Mouse (Mus musculus) midbrain, embryonic 15.5 days (tissue): ENCODE data around the gene Fgfr2. TPM values are rescaled to one million over a fixed set of nuclear protein-coding genes. Genes with fewer than 3 reads are reported as not detected.

Experiments
- ATAC-seq: fragments of 200-750 bp; cut with Nextera tagmentation; replicated peaks from 2 replicates; pipeline ENCODE4 v1.8.0; 2017; ENCODE audit warnings: moderate TSS enrichment
- H3K27ac ChIP-seq: fragments of 300-500 bp; sonication (generic); 2 replicates; pipeline ENCODE4 v1.5.1; 2015; ENCODE audit warnings: mild to moderate bottlenecking, inconsistent platforms
- H3K27me3 ChIP-seq: fragments of 300-500 bp; sonication (generic); replicated peaks from 2 replicates; pipeline ENCODE4 v1.6.1; 2015; ENCODE audit warnings: inconsistent platforms
- H3K36me3 ChIP-seq: fragments of 300-500 bp; sonication (generic); replicated peaks from 2 replicates; pipeline ENCODE4 v1.6.1; 2015; ENCODE audit warnings: inconsistent platforms
- H3K4me1 ChIP-seq: fragments of 300-500 bp; sonication (generic); 2 replicates; pipeline ENCODE4 v1.6.1; 2015; ENCODE audit warnings: inconsistent platforms
- H3K4me2 ChIP-seq: fragments of 300-500 bp; sonication (generic); 2 replicates; pipeline ENCODE4 v1.6.1; 2015; ENCODE audit warnings: inconsistent platforms, mild to moderate bottlenecking, moderate library complexity
- H3K4me3 ChIP-seq: fragments of 300-500 bp; sonication (generic); 2 replicates; pipeline ENCODE4 v1.5.1; 2015; ENCODE audit warnings: mild to moderate bottlenecking, inconsistent platforms
- H3K9ac ChIP-seq: fragments of 300-500 bp; sonication (generic); 2 replicates; pipeline ENCODE4 v1.6.1; 2015; ENCODE audit warnings: mild to moderate bottlenecking, inconsistent platforms
- H3K9me3 ChIP-seq: fragments of 300-500 bp; sonication (generic); 2 replicates; pipeline ENCODE4 v1.6.1; 2016; ENCODE audit warnings: inconsistent platforms
- WGBS: fragments of 180-500 bp; shearing (Covaris S2); methylation state at CpG from one replicate; pipeline ENCODE4 v1.1.7; 2015; ENCODE audit warnings: mixed read lengths; 5-methylcytosine and 5-hydroxymethylcytosine counted together
- polyA plus RNA-seq: library from polyadenylated mRNA; unstranded; fragments of >200 nt; fragmentation: Nextera tagmentation; extraction: Ambion mirVana; gene quantifications from 2 replicates; pipeline ENCODE4 v1.2.1, GENCODE M21; 2015

Fgfr2 gene
- polyA plus RNA-seq, 1 experiment from 2014 or later, result 23.3 TPM

GRCm38 (mm10) chr7:130327603-130328365 lies 2795.4 kb downstream of the Fgfr2 start:
- Histone ChIP-seq H3K27me3 (peaks cover 12% of the 10 kb centered on the region; the same call in 1 of the 2 replicates), H3K4me1 (peaks cover 19% of the 10 kb centered on the region), H3K4me2 (peak overlapping the region; percentile 44), H3K36me3 (no peaks in the 10 kb centered on the region), H3K27ac (no peak overlapping the region), H3K4me3 (0 out of 2 replicates have a peak overlapping the region, but pooled peaks have one; percentile 14), H3K9ac (no peak overlapping the region), H3K9me3 (no peaks in the 10 kb centered on the region)
- peak; percentile 37; the same call in 1 of the 2 replicates for ATAC-seq
- WGBS, result 6% methylated on average over 15 of the region's 15 CpGs

DNA sequence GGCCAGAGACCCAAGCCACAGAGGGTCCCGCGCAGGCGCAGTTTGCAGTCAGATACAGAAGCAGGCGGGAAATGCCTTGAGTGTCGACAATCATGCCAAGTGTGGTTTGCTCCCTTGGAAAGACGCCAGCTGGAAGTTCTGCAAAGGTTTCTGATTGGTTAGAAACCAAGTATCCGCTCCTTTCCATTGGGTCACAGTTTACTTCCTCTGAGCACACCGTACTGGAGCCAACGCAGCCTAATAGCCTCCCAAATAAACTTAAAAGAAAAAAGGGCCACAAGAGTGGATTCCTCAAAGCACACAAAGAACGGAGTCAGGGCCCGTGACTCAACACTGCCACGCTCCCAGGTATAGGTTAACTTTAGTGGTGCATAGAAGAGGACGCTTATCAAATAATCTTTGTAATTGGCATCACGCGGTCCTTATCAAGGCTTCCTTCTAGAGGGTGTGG lies 2797.1 kb downstream of the Fgfr2 start:
- Histone ChIP-seq H3K27me3 (peaks cover 17% of the 10 kb centered on the region; the same call in 1 of the 2 replicates), H3K4me2 (no peak overlapping the region), H3K27ac (no peak overlapping the region), H3K9ac (no peak overlapping the region), H3K4me1 (peaks cover 19% of the 10 kb centered on the region), H3K9me3 (no peaks in the 10 kb centered on the region), H3K4me3 (no peak overlapping the region), H3K36me3 (no peaks in the 10 kb centered on the region)
- no peak for ATAC-seq
- 79% methylated on average over 15 of the region's 15 CpGs for WGBS

DNA sequence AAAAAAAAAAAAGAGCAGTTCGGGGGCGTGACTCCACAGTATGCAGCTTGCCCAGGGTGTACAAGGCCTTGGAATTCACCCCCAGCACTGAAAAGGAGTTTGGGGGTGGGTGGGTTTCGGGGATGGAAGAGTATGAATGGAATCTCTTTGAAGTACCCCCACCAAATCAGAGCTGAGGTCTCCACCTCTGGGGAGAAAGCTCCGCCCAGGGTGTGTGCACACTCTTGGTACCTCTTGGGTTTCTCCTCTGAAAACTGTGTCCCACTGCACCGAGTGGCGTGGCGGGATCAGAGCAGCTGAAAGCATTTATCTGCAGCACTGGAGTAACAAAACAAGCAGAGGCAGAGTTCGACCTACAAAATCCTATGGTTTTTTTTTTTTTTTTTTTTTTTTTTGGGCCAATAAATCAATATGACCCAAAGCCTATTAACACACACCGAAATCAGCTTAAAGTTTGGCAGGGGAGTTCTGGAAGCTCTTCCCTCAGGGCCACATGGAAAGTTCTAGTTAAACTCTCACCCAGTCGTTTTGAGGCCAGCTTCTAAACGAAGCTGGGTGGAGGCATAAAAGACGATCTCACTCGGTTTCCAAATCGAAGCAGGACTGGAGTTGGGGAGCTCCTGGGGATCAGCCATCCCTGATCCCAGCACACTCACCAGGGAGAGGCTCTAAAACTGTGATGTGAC lies 2798.3 kb downstream of the Fgfr2 start:
- 71% methylated on average over 13 of the region's 14 CpGs for WGBS
- H3K36me3 ChIP-seq, result no peaks in the 10 kb centered on the region

GRCm38 (mm10) chr7:130323766-130324165 lies 2799.4 kb downstream of the Fgfr2 start:
- peaks cover 30% of the 10 kb centered on the region for H3K4me1 ChIP-seq
- H3K36me3 ChIP-seq, result no peaks in the 10 kb centered on the region
- no peak overlapping the region for H3K9ac ChIP-seq
- no peak overlapping the region for H3K4me3 ChIP-seq
- H3K27me3 ChIP-seq, result peaks cover 17% of the 10 kb centered on the region; the same call in 1 of the 2 replicates
- WGBS, result 92% methylated on average over 4 of the region's 4 CpGs
- H3K27ac ChIP-seq, result no peak overlapping the region
- no peak overlapping the region for H3K4me2 ChIP-seq
- no peaks in the 10 kb centered on the region for H3K9me3 ChIP-seq
- no peak for ATAC-seq

More for the DNA sequence above, 2798.3 kb downstream of the Fgfr2 start:
- no peak overlapping the region for H3K27ac ChIP-seq
- no peaks in the 10 kb centered on the region for H3K9me3 ChIP-seq
- peaks cover 17% of the 10 kb centered on the region; the same call in 1 of the 2 replicates for H3K27me3 ChIP-seq
- H3K9ac ChIP-seq, result no peak overlapping the region
- no peak overlapping the region for H3K4me2 ChIP-seq
- no peak for ATAC-seq
- H3K4me1 ChIP-seq, result peaks cover 24% of the 10 kb centered on the region
- no peak overlapping the region for H3K4me3 ChIP-seq

DNA sequence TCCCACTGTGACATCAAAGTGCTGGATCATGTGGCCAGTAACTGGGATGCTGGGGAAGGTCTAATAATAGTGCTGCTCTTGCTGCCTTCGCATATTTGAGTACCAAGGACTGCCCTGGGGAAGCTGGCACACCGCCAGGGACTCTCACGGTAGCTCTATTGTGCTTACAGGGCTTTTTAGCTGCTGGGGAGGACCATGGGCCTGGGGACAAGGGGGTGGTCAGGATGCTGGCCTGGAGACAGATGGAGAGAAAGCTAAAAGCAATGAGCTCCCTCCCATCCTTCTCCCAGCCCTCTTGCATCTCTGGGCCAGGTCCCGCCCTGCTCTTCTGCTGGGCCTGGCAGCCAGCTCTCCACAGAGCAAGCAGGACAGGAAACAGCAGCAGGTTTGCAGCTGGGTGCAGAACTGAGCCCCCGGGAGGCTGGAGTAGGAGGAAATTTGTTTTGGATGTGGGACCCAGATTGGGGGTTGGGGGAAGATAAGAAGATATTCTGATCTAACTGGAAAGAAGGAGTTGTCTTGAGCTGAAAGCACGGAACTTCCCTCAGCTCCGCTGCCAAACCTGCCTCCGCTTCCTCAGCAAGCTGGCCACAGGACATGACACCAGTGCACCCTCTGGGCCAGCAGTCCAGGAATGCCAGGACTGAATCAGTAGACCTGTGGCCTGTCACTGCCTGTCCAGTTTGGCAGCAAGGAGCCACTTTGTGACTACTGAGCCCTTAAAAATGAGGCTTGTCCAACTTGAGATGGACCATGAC lies 2803.2 kb downstream of the Fgfr2 start:
- Histone ChIP-seq H3K9ac (no peak overlapping the region), H3K36me3 (no peaks in the 10 kb centered on the region), H3K4me3 (no peak overlapping the region), H3K27ac (peak overlapping the region; percentile 73), H3K27me3 (0 out of 2 replicates have a peak, but pooled peaks cover 9% of the 10 kb centered on the region), H3K4me2 (no peak overlapping the region), H3K4me1 (peaks cover 11% of the 10 kb centered on the region), H3K9me3 (no peaks in the 10 kb centered on the region)
- 33% methylated on average over 8 of the region's 8 CpGs for WGBS
- peak; percentile 80 for ATAC-seq

DNA sequence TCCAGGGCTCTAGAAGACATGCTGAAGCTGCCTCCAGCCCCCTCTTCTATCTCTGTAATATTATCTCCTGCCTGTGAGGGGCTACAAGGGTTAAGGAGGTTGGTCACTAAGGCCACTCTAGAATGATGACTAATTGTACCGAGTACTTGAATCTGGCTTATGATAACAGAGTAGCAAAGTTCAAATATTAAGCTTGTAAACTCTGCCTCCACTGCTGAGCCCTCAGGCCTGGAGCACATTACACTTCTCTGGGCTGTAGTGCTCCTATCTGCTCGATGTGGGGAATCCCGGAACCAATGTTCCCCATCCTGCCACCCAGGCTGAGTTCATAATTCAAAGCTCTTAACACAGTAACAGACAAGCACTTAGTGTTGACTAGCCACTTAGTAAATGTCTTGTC lies 2806.9 kb downstream of the Fgfr2 start:
- ATAC-seq, result no peak
- 0 out of 2 replicates have a peak, but pooled peaks cover 4% of the 10 kb centered on the region for H3K27me3 ChIP-seq
- 95% methylated on average over 3 of the region's 3 CpGs for WGBS

GRCm38 (mm10) chr7:130315221-130315620 lies 2807.9 kb downstream of the Fgfr2 start:
- WGBS, result 84% methylated on average over 6 of the region's 6 CpGs
- H3K27me3 ChIP-seq, result 0 out of 2 replicates have a peak, but pooled peaks cover 4% of the 10 kb centered on the region

More for the DNA sequence above, 2806.9 kb downstream of the Fgfr2 start:
- Histone ChIP-seq H3K4me1 (peaks cover 11% of the 10 kb centered on the region), H3K4me2 (no peak overlapping the region), H3K9ac (no peak overlapping the region), H3K36me3 (no peaks in the 10 kb centered on the region), H3K4me3 (no peak overlapping the region), H3K9me3 (no peaks in the 10 kb centered on the region), H3K27ac (no peak overlapping the region)

GRCm38 (mm10) chr7:130314658-130315057 lies 2808.5 kb downstream of the Fgfr2 start:
- Histone ChIP-seq H3K36me3 (no peaks in the 10 kb centered on the region), H3K4me2 (no peak overlapping the region), H3K9me3 (no peaks in the 10 kb centered on the region), H3K4me3 (no peak overlapping the region), H3K27ac (no peak overlapping the region), H3K9ac (no peak overlapping the region), H3K4me1 (peaks cover 3% of the 10 kb centered on the region), H3K27me3 (0 out of 2 replicates have a peak, but pooled peaks cover 4% of the 10 kb centered on the region)
- 93% methylated on average over 6 of the region's 6 CpGs for WGBS
- ATAC-seq, result no peak

More at GRCm38 (mm10) chr7:130315221-130315620, 2807.9 kb downstream of the Fgfr2 start:
- Histone ChIP-seq H3K4me2 (no peak overlapping the region), H3K9me3 (no peaks in the 10 kb centered on the region), H3K27ac (no peak overlapping the region), H3K9ac (no peak overlapping the region), H3K4me1 (peaks cover 9% of the 10 kb centered on the region), H3K36me3 (no peaks in the 10 kb centered on the region), H3K4me3 (no peak overlapping the region)
- ATAC-seq, result no peak

DNA sequence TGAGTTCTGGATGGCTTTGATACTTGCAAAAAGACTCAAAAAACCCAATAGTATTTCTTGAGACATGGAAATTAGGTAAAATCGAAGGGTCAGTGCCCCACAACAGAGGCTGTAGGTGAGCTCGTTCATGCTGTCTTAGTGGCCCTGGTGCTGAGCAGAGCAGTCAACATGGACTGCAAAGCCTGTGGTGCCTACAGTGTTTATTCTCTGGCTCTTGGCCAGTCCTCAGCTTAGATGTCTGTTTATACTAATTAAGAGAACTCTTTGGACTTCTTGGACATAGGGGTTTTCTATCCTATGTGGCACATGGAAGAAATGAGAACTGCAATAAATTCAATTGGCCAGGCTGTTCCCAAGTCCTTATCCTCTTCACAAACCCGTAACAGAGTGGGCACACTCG lies 2811.8 kb downstream of the Fgfr2 start:
- no peaks in the 10 kb centered on the region for H3K9me3 ChIP-seq
- WGBS, result 85% methylated on average over 4 of the region's 4 CpGs

DNA sequence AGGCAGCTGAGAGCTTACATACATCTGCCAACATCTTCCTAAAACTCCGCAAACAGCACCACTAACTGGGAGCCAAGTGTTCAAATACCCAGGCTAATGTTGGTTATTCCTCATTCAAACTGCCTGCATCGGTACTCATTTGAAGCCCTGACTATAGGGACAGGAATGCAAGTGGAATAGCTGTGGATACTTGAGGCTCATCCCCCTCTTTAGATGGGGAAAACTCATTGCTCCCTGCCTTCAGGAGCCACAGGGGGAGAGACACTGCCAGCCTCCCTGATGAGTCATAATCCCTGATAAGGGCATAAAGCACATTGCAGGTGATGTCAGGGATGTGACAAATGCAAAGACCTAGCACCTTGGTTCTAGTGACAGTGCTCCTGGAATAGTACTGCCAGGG lies 2814.0 kb downstream of the Fgfr2 start:
- Histone ChIP-seq H3K27me3 (no peaks in the 10 kb centered on the region), H3K36me3 (no peaks in the 10 kb centered on the region), H3K9me3 (no peaks in the 10 kb centered on the region), H3K9ac (no peak overlapping the region), H3K4me2 (no peak overlapping the region), H3K27ac (no peak overlapping the region), H3K4me1 (no peaks in the 10 kb centered on the region), H3K4me3 (no peak overlapping the region)
- ATAC-seq, result no peak
- WGBS, result 88% methylated on average over 2 of the region's 2 CpGs

More for the DNA sequence above, 2811.8 kb downstream of the Fgfr2 start:
- no peaks in the 10 kb centered on the region for H3K36me3 ChIP-seq
- H3K4me1 ChIP-seq, result no peaks in the 10 kb centered on the region
- H3K27ac ChIP-seq, result no peak overlapping the region
- ATAC-seq, result no peak
- H3K27me3 ChIP-seq, result 0 out of 2 replicates have a peak, but pooled peaks cover under 1% of the 10 kb centered on the region
- H3K4me2 ChIP-seq, result no peak overlapping the region
- no peak overlapping the region for H3K4me3 ChIP-seq
- H3K9ac ChIP-seq, result no peak overlapping the region

DNA sequence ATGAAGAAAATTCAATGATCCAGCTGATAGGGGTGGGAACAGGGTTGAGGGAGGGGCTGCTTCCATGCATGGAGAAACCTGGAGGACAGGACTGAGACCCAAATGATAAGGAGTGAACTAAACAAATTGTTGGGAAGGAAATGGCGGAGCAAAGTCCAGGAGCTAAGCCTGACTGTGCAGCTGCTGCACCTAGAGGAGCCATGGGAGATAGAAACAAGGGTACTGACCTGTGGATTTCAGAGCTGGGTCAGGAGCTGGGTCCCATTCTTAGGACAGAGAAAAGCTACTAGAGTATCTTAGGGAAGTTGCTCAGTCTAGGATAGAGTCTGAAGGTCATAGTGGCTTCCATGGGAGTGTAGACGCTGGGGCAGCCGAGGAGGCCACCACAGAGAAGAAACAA lies 2816.1 kb downstream of the Fgfr2 start:
- H3K27me3 ChIP-seq, result no peaks in the 10 kb centered on the region
- no peaks in the 10 kb centered on the region for H3K9me3 ChIP-seq
- no peak overlapping the region for H3K4me3 ChIP-seq
- H3K4me2 ChIP-seq, result no peak overlapping the region
- no peak overlapping the region for H3K9ac ChIP-seq
- no peak overlapping the region for H3K27ac ChIP-seq
- no peaks in the 10 kb centered on the region for H3K4me1 ChIP-seq
- ATAC-seq, result no peak
- WGBS, result 95% methylated on average over 3 of the region's 3 CpGs
- no peaks in the 10 kb centered on the region for H3K36me3 ChIP-seq

DNA sequence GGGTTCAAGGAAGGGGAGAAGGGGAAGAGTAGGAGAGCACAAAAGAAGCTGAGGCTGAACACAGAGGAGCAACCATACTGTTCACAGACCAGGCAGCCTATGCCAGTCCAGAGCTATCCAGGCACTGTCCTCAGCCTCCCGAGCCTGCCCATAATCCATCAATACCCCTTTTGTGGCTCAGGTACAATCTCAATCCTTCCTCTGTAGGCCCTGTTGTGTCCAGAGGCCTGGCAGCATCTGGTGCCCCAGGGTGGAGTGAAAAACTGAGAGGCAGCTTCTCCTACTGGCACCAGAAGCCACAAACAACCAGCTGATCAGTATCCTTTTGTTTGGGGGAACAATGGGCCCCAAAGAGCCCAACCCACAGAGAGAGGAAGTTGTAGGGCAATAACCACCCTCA lies 2818.5 kb downstream of the Fgfr2 start:
- H3K9me3 ChIP-seq, result no peaks in the 10 kb centered on the region
- H3K9ac ChIP-seq, result no peak overlapping the region
- no peaks in the 10 kb centered on the region for H3K4me1 ChIP-seq
- no peaks in the 10 kb centered on the region for H3K36me3 ChIP-seq
- no peak for ATAC-seq
- H3K27me3 ChIP-seq, result no peaks in the 10 kb centered on the region
- 69% methylated on average over 1 of the region's 1 CpGs for WGBS
- no peak overlapping the region for H3K4me2 ChIP-seq
- no peak overlapping the region for H3K4me3 ChIP-seq
- H3K27ac ChIP-seq, result no peak overlapping the region
